Mouse (Mus musculus) kidney, adult 2 months (tissue): ENCODE measurements at regions not wholly inside any gene's neighbourhood (a gene's known extent, or its start where the extent isn't known, plus 50 kb on each side); places are given as distances from the start of the nearest gene placed in this dataset.

Experiments used
- CTCF ChIP-seq: fragments of 200-500 bp; conservative IDR thresholded peaks from 2 replicates; pipeline ENCODE4 v1.5.1; 2011; ENCODE audit warnings: low read depth, mild to moderate bottlenecking, control low read depth, low read length, moderate library complexity, mixed read lengths; ENCODE audit not compliant: insufficient read depth, insufficient read length
- POLR2A ChIP-seq: fragments of 200-500 bp; IDR thresholded peaks from one replicate; pipeline ENCODE4 v1.6.1; 2011; ENCODE audit warnings: low read depth, low read length, control low read depth

DNA sequence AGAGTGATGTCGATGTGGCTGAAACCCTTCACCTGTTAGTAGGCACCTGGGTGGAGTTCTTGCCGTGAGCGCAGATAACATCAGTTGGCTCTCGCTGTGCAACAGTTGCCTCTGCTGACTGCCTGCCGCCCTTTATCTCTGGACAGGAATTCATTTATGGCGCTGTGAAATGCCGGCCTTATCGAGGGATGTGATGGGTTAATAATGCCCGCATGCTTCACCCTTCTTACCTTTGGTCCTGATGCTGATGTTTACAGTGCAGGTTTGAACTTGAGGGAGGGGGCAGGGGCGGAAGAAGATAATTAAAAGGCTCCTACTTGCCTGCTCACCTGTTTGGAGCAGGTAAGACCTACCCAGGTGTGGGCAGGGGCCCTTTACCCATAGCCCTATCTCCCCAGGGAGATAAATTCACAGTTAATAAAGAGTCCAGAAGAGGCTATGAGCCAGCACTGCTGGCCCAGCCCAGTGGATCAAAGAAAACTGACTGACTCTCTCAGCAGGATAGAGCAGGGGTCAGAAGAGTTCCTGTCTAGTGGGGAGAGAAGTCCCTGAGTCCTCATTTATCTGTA is 509.4 kb downstream of the Med13l start:
- TF ChIP-seq CTCF (no peak), POLR2A (no peak)
